Mouse (Mus musculus): ENCODE measurements around the gene Abhd16a. TPM values are rescaled to one million over a fixed set of nuclear protein-coding genes. Genes with fewer than 3 reads are reported as not detected.

The Abhd16a gene
- total RNA-seq (2021) = 10 to 100 TPM; 55.1 to 59.5 TPM
- long read RNA-seq, experiment 1, transcript Abhd16a-201 (20 exons, 1,945 nt) = major isoform, 61 of 97 reads
- long read RNA-seq, experiment 1, partial matches to known transcripts = 31 of 97 reads
- long read RNA-seq, experiment 1, other reads (novel, unspliced or antisense) = 4 of 97 reads
- long read RNA-seq, experiment 2, transcript Abhd16a-201 (20 exons, 1,945 nt) = major isoform, 21 of 49 reads
- long read RNA-seq, experiment 2, partial matches to known transcripts = 28 of 49 reads
- long read RNA-seq, experiment 2, other reads (novel, unspliced or antisense) = 0 of 49 reads

- DNase-seq = peak; percentile 95 to 97
Observed at GRCm38 (mm10) chr17:35088825-35089644, at the start of gene Abhd16a. Gene Abhd16a (plus strand): TSS chr17:35089263.

- no peak for DNase-seq
Observed at GRCm38 (mm10) chr17:35043794-35044193, 45.3 kb upstream of the Abhd16a start.

- DNase-seq = no peak
Observed at GRCm38 (mm10) chr17:35044904-35045806, 43.9 kb upstream of the Abhd16a start.

DNA sequence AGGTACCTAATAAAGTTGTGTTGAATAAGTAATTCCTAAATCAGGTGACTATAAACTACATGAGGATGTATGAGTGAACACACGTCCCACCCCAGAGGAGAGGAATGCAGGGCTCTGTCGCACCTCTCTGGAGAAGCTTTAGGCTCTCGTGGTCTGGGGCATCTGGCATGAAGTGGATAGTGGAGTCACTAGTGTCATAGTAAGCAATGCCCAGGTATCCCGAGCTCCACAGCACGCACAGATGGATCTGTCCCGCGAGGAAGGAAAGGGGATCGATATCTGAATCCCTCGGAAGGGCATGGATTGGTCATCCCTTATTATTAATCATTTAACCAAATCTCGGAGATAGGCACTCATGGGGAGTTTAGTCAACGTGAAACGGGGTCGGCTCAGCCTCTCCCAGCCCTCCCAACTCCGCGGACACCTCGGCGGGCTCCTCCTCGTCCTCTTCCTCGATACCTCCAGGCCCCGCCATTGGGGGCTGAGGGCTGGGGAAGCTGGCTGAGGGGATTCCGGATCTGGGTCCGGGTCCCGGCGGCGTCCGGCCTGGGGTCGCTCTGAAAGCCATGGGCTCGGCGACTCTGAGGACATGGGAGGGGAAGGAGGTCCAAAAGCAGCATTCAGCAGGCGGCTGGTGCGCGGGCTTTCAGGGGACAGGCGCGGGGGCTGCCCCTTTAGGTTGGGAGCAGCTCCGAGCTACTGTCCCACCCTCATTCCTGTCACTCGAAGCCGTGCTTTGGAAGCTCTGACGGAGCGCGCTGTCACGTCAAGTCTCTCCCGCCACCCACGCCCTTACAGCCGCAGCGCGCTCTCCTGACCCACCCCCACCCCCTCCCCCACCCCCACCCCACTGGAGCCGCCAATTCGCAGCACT lies 43.0 kb upstream of the Abhd16a start:
- DNase-seq = no peak

DNA sequence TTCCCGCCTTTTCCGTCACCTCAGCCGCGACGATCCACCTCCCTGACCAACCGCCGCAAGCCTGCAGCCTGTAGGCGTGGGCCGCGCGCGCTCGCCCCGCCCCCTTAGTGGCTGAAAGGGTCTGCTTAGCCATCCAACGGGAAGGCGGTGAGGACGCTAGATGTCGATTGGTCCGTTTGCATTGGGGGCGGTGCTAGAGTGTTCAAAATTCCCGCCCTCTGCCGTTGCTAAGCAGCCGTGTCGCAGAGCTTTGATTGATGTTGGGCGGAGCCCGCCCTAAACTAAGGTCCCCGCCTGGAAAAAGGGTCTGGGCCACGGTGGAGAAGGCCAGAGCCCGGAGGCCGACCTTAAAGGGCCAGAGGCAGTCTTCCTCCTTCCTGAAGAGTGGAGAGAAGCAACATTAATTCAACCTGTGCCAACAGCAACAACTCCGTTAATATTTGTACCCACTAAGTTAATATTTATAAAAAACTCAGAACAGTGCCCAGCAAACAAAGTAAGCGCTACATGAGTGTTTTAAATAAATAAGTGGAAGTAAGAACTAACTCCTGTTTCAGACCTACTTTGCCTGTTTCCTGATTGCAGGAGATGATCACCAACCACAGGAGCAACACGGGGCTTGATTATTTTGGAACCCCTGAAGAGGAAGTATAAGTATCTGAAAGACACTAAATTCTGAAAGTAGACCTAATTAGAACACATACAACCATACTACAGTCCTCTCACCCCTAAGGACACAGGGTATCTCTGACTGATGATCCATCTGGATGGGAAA lies 42.2 kb upstream of the Abhd16a start, which contains the start of gene Msh5:
Gene Msh5, minus strand, starts transcription at position 65 of the 775 bp plus-strand sequence.
- peak; percentile 97 to 98 for DNase-seq

DNA sequence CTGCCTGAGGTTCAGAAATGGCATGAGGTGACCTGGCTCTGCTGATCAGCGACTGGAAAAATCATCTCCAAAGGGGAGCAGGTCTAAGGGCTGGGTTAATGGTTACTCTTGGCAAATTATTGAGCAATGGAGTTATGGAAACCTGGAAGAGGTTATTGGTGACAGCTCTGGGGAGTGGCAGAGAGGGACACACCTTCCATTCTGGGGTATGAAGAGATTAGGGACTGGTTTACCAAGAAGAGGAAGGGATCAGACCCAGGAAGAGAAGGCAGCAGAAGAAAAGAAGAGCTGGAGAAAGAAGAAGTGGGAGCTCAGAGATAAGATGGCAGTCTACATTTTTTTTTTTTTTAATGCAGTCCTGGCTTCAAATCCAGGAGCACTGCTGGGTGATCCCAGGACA lies 41.4 kb upstream of the Abhd16a start:
- DNase-seq = peak in 1 of 2 experiments; percentile 34

DNA sequence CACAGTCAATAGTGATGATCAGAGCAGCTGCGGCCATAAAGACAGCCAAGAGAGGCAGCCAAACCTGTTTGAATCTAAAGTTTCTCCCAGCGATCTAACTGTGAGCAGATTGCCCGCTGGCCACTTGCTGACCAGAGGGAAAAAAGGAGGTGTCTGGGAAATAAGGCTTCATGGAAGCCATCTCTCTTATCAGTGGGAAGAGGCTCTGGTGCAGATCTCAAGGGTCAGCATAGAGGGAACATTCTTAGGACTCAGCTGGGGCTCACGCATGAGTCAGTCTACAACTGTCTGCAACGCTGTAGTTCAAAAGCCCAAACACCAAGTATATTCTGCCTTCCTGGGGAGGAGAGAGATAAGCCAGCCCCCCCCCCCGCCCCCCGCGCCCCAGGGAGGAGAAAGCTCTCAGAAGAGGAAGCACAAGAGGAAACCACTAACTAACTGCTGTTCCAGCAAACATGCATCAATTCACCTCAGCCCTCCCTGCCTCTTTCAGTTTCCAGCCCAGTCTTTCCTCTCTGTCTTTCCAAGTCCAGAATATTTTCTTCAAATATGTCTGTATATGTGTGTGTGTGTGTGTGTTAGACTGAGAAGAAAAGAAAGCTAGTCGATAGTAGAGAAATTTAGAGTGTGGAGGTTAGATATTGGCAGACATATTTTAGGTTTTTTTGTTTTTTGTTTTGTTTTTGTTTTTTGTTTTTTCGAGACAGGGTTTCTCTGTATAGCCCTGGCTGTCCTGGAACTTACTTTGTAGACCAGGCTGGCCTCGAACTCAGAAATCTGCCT lies 40.7 kb upstream of the Abhd16a start:
- DNase-seq = peak; percentile 61 to 63

- DNase-seq = no peak
Observed at GRCm38 (mm10) chr17:35048932-35049440, 40.1 kb upstream of the Abhd16a start.

- DNase-seq = peak; percentile 70 to 77
Observed at GRCm38 (mm10) chr17:35049561-35050016, 39.5 kb upstream of the Abhd16a start, which contains the start of gene Clic1. Gene Clic1 (plus strand): TSS chr17:35049966.

DNA sequence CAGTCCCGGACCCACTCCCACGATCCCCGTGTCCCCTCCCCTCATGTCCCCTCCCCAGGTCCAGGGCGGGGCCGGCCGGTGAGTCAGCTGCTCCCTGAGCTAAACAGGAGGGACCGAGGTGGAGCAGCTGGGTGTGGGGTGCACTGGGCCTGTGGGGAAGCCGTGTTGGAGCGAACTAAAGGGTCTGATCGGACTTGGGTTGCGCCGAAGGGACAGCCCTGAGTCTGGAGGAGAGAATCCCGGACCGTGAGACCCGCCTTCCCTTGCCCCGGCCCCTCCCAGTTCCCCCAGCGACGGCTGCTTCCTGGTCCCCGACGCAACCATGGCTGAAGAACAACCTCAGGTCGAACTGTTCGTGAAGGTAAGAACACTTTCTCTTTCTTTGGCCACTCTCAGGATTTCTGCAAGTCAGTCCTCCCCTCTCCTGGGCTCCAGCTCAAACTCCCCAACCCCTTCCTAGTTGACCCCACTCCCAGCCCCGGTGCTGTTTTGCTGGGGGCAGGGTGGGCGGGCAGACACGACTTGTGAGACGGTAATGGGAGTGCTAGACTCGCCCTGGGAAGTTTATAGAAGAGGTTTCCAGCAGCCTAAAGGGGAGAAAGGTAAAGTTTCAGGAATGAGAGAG lies 38.8 kb upstream of the Abhd16a start:
- DNase-seq = peak; percentile 86 to 90

DNA sequence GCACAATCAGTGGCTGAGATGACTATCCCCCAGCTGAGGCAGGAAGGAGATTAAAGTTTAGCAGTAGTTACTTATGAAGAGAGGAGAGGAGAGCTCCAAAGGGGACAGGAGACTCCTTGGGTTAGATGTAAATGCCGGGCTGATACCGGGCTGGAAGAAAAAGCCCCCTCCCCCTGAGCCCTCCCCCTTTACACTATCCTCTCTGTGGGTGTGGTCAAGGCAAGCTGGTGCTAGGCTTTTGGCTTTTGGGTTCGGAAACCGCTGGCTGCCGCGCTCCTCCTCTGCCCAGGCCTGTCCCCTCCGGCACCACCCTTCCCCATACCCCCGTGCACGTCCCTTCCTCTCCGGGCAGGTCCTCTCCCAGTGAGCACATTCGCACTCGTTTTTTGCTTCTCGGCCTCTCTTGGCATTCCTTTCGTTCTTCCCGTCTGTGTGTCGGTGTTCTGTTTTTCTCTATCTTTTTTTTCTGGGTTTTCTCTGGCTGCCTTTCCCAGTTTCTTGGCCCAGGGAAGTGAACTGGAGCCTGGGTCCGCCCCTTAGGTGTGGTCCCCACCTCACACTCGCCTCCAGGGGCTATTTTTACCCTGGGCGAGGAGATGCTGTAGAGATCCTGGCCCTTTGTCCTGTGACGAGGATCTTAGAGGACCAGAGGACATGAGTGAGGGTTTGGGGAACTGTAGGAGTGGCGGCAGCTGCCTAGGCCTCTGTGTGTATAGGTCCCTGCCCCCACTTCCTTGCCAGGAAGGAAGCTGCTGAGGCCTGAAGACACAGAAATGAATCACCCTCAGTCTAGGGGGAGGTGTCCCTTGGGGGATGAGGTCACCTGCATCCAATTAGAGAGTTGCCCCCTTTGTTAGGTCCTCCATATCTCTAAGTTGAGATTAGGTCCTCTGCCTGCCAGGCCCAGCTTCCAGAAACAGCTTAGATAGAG lies 37.6 kb upstream of the Abhd16a start:
- DNase-seq = peak; percentile 85 to 94

DNA sequence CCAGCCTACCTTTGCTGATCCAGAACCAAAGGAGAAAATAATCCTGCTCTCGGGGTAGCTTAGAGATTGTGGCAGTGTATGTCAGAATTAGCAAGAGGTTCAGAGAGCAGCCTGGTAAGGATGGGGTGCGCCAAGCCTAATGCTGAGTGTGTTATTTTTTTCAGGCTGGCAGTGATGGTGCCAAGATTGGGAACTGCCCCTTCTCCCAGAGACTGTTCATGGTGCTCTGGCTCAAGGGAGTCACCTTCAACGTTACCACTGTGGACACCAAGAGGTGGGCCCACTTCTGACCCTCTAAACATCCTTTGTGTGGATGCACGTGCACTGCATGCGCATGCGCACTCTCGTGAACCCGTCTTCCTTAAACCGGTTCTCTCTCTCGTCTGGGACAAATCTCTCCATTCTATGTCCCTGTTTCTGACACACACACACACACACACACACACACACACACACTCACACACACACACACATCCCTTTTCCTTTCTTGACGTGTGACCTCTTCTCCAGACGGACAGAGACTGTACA lies 36.7 kb upstream of the Abhd16a start:
- no peak for DNase-seq

- no peak for DNase-seq
Observed at GRCm38 (mm10) chr17:35055691-35056495, 33.2 kb upstream of the Abhd16a start.

DNA sequence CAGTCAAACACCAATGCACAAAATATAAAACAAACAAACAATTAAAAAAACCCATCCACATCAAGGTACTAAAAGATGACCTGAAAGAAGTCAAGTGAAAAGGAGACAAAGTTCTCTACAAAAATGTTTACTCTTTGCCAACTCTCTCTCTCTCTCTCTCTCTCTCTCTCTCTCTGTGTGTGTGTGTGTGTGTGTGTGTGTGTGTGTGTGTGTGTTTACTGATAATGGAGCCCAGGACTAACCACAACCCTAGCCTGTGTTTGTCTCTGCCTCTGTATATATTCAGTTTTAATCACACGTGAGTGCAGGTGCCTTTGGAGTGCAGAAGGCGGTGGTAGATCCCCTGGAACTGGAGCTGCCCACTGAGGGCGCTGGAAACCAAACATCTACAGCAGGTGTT lies 32.0 kb upstream of the Abhd16a start:
- no peak for DNase-seq

- DNase-seq = no peak
Observed at GRCm38 (mm10) chr17:35058316-35058715, 30.7 kb upstream of the Abhd16a start.

Data from heart, adult 18-20 months (tissue).